Mouse (Mus musculus) limb, embryonic 14.5 days (tissue): ENCODE data around the gene Vwce. TPM values are rescaled to one million over a fixed set of nuclear protein-coding genes. Genes with fewer than 3 reads are reported as not detected.
A peak's percentile ranks its signal among the peaks of the same experiment; 100 is the strongest.

ENCODE experiments used
- ATAC-seq: fragments of 200-750 bp; cut with Nextera tagmentation; 2 replicates; pipeline ENCODE4 v1.8.0; 2017; ENCODE audit warnings: low read depth, moderate number of reproducible peaks, moderate TSS enrichment; ENCODE audit not compliant: low FRiP score
- DNase-seq: peaks from one replicate; pipeline ENCODE4 v3.0.0-alpha.2; 2015; ENCODE audit warnings: low spot score
- H3K27ac ChIP-seq: fragments of 300-500 bp; sonication (generic); replicated peaks from 2 replicates; pipeline ENCODE4 v1.5.1; 2014; ENCODE audit warnings: low read depth, mild to moderate bottlenecking, low read length, moderate library complexity, mixed read lengths
- H3K27me3 ChIP-seq: fragments of 300-500 bp; sonication (generic); 2 replicates; pipeline ENCODE4 v1.6.1; 2014; ENCODE audit warnings: low read length, mixed read lengths; ENCODE audit not compliant: control insufficient read depth, insufficient read depth
- H3K36me3 ChIP-seq: fragments of 300-500 bp; sonication (generic); 2 replicates; pipeline ENCODE4 v1.6.1; 2014; ENCODE audit warnings: mild to moderate bottlenecking, low read length, moderate library complexity, mixed read lengths; ENCODE audit not compliant: control insufficient read depth, insufficient read depth
- H3K4me1 ChIP-seq: fragments of 300-500 bp; sonication (generic); 2 replicates; pipeline ENCODE4 v1.6.1; 2014; ENCODE audit warnings: antibody characterized with exemption, low read length, mixed read lengths; ENCODE audit not compliant: control insufficient read depth, insufficient read depth
- H3K4me2 ChIP-seq: fragments of 300-500 bp; sonication (generic); replicated peaks from 2 replicates; pipeline ENCODE4 v1.6.1; 2014; ENCODE audit warnings: low read depth, mild to moderate bottlenecking, low read length, moderate library complexity; ENCODE audit not compliant: severe bottlenecking
- H3K4me3 ChIP-seq: fragments of 300-500 bp; sonication (generic); replicated peaks from 2 replicates; pipeline ENCODE4 v1.5.1; 2014; ENCODE audit warnings: low read length
- H3K9ac ChIP-seq: fragments of 300-500 bp; sonication (generic); 2 replicates; pipeline ENCODE4 v1.6.1; 2014; ENCODE audit warnings: mild to moderate bottlenecking, low read depth, low read length, moderate library complexity; ENCODE audit not compliant: severe bottlenecking
- H3K9me3 ChIP-seq: fragments of 300-500 bp; sonication (generic); 2 replicates; pipeline ENCODE4 v1.6.1; 2016; ENCODE audit warnings: low read length; ENCODE audit not compliant: control insufficient read depth
- POLR2A ChIP-seq: fragments of 200-500 bp; IDR thresholded peaks from 2 replicates; pipeline ENCODE4 v1.8.0; 2012; ENCODE audit warnings: inconsistent platforms, mild to moderate bottlenecking, moderate library complexity, borderline replicate concordance; ENCODE audit not compliant: insufficient read depth, insufficient read length; ENCODE audit errors: extremely low read depth
- WGBS: fragments of 180-500 bp; shearing (Covaris S2); extraction: QIAGEN DNeasy Blood & Tissue Kit; methylation state at CpG from one replicate; pipeline ENCODE4 v1.1.7; 2014; 5-methylcytosine and 5-hydroxymethylcytosine counted together
- polyA plus RNA-seq, 2 experiments: library from polyadenylated mRNA; depleted of rRNA in 1 of 2; stranded (reverse) in 1 of 2; unstranded in 1 of 2; fragments of >200 nt; fragmentation: Nextera tagmentation in 1 of 2; extraction: Ambion mirVana in 1 of 2; gene quantifications; 2 replicates each; pipeline versions ENCODE4 v1.2.1 to v1.2.3; 2012 to 2014

Vwce gene
- polyA plus RNA-seq, 2 experiments, result 3.2 to 7.0 TPM

DNA sequence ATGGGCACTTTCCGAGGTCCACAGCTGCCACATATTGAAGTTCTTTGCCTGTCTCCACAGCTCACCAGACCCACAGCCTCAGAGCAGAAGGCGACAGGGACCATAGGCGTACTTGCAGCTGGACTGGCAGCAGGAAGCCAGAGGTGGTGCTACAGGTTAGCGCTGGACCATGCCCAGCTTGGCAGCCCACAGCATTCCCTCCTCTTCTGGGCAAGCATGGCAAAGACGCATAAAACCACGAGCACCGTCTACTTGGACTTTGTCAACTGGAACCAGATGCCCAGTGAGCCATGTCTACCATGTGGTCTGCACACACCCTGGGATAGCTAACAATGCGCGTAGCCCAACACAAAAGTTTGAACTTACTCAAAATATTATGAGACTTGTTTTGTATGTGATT, 51.1 kb downstream of the Vwce start:
- WGBS, result 81% methylated on average over 9 of the region's 9 CpGs
- ATAC-seq, result no peak
- DNase-seq, result no peak
- H3K4me1 ChIP-seq, result peaks cover 15% of the 10 kb centered on the region; the same call in 1 of the 2 replicates
- no peaks in the 10 kb centered on the region for H3K27me3 ChIP-seq
- H3K9ac ChIP-seq, result no peak overlapping the region
- no peaks in the 10 kb centered on the region for H3K9me3 ChIP-seq
- no peak overlapping the region for H3K4me3 ChIP-seq
- TF ChIP-seq POLR2A, result no peak
- no peak overlapping the region for H3K27ac ChIP-seq
- no peaks in the 10 kb centered on the region for H3K36me3 ChIP-seq
- H3K4me2 ChIP-seq, result no peak overlapping the region

GRCm38 (mm10) chr19:10685727-10686126, 51.7 kb downstream of the Vwce start:
- 79% methylated on average over 2 of the region's 2 CpGs for WGBS
- H3K9ac ChIP-seq, result no peak overlapping the region
- no peaks in the 10 kb centered on the region for H3K36me3 ChIP-seq
- no peak overlapping the region for H3K4me3 ChIP-seq
- H3K9me3 ChIP-seq, result no peaks in the 10 kb centered on the region
- H3K4me1 ChIP-seq, result peaks cover 19% of the 10 kb centered on the region; the same call in 1 of the 2 replicates
- TF ChIP-seq POLR2A, result no peak
- no peak overlapping the region for H3K27ac ChIP-seq
- ATAC-seq (no peak), DNase-seq (no peak)
- no peaks in the 10 kb centered on the region for H3K27me3 ChIP-seq
- H3K4me2 ChIP-seq, result no peak overlapping the region

DNA sequence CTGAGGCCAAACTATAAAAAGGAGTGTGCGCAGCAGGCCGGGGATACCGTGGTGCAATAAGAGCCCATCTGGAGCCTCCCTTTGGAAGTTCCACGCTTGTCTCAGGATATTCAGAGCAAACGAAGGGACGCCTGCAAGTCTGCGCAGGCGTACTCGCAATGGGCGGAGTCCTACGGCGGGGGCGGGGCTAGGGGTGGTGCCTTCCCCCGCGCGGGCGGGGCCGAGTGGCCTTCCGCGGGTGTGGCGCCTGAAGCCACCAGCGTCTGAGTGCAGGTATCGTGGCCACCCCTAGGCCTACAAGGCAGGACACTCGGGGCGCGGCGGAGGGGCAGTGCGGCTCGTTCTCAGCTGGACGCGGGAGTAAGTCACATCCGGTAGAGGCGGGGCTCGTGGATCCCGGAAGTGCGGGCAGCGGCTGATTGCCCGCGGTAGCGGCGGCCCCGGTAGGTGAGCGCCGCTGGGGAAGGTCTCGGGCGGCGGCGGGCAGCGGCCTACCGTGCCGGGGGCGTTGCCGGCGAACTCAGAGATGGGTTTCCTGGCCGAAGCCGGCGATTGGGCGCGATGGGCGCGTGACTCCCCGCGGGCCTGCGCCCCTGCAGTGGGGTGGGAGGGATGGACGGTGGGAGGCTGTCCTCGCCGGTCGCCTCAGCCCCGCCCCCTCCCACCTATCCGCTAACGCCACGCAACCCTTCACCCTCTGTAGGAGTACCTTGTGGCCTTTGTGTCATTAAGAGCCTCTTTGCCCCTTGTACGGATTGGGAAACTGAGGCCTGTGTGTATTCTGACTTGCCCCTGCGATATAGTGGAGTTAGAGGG, 54.7 kb downstream of the Vwce start, which contains the start of gene Vps37c:
TSS of gene Vps37c (plus strand) at position 199 of the 816 bp plus-strand sequence.
- Histone ChIP-seq H3K27me3 (no peaks in the 10 kb centered on the region), H3K4me1 (peaks cover 20% of the 10 kb centered on the region; the same call in 1 of the 2 replicates), H3K9ac (peak within 1 kb of the TSS; percentile 85), H3K4me2 (peak within 1 kb of the TSS; percentile 55), H3K9me3 (no peaks in the 10 kb centered on the region), H3K36me3 (no peaks in the 10 kb centered on the region), H3K4me3 (peak within 1 kb of the TSS; percentile 78), H3K27ac (peak within 1 kb of the TSS; percentile 93)
- TF ChIP-seq POLR2A, result peak; percentile 71; the same call in 1 of the 2 replicates
- DNase-seq, result peak; percentile 86
- WGBS, result under 1% methylated on average over 59 of the region's 74 CpGs
- peak; percentile 90 for ATAC-seq

DNA sequence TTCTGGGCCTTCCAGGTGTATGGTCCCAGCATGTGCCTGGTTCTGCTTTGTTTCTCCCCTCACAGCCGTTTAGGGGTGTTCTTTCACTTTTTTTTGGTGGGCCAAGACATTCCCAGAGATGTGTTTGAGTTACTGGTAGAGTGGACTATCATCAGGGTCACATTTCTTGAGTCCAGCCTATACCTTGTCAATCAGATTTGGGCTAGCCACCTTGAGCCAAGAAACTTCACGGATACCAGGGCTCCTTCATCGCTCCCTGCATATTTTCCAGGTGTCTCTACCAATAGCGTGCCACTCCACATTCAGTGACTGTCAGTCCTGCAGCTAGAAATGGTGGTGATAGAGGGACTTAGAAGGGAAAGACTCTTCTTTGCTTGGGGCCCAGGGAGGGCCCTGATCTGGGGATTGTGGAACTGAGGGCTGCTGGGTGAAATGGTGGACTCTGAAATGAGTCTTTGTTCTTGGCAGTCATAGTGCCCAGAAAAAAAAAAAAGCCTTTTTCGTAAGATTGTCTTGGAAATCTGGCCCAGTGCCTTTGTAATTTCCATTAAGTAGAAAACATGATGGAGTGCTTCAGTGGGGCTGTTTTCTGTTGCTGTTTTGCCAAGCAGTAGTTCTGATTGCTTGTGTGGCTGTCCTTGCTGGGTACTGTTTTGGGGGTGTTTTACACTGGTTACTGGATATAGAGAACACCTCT, 55.6 kb downstream of the Vwce start:
- Histone ChIP-seq H3K36me3 (no peaks in the 10 kb centered on the region), H3K9me3 (no peaks in the 10 kb centered on the region), H3K9ac (peak overlapping the region; percentile 85), H3K4me3 (peak overlapping the region; percentile 78), H3K27ac (peak overlapping the region; percentile 93), H3K4me2 (peak overlapping the region; percentile 55), H3K4me1 (peaks cover 20% of the 10 kb centered on the region; the same call in 1 of the 2 replicates), H3K27me3 (no peaks in the 10 kb centered on the region)
- no peak for TF ChIP-seq POLR2A
- 37% methylated on average over 5 of the region's 5 CpGs for WGBS
- DNase-seq, result no peak
- ATAC-seq, result no peak

GRCm38 (mm10) chr19:10690336-10690735, 56.3 kb downstream of the Vwce start:
- H3K4me1 ChIP-seq, result peaks cover 20% of the 10 kb centered on the region; the same call in 1 of the 2 replicates
- H3K27me3 ChIP-seq, result no peaks in the 10 kb centered on the region
- H3K27ac ChIP-seq, result peak overlapping the region; percentile 93; the same call in 1 of the 2 replicates
- DNase-seq (no peak), ATAC-seq (no peak)
- no peak overlapping the region for H3K4me3 ChIP-seq
- WGBS, result 77% methylated on average over 3 of the region's 3 CpGs
- H3K36me3 ChIP-seq, result no peaks in the 10 kb centered on the region
- no peak for TF ChIP-seq POLR2A
- H3K4me2 ChIP-seq, result peak overlapping the region; percentile 55
- no peak overlapping the region for H3K9ac ChIP-seq
- H3K9me3 ChIP-seq, result no peaks in the 10 kb centered on the region
